Mouse (Mus musculus) central nervous system, embryonic 11.5 days (tissue): ENCODE results near the gene Zbtb26. TPM values are rescaled to one million over a fixed set of nuclear protein-coding genes. Genes with fewer than 3 reads are reported as not detected.

Experiments used
- polyA plus RNA-seq: library from polyadenylated mRNA; depleted of rRNA; stranded (reverse); fragments of >200 nt; gene quantifications from 2 replicates; pipeline ENCODE4 v1.2.3, GENCODE M21; 2012; rRNA removed

The Zbtb26 gene
- polyA plus RNA-seq, result 8.9 and 14.4 TPM in 2 replicates

DNA sequence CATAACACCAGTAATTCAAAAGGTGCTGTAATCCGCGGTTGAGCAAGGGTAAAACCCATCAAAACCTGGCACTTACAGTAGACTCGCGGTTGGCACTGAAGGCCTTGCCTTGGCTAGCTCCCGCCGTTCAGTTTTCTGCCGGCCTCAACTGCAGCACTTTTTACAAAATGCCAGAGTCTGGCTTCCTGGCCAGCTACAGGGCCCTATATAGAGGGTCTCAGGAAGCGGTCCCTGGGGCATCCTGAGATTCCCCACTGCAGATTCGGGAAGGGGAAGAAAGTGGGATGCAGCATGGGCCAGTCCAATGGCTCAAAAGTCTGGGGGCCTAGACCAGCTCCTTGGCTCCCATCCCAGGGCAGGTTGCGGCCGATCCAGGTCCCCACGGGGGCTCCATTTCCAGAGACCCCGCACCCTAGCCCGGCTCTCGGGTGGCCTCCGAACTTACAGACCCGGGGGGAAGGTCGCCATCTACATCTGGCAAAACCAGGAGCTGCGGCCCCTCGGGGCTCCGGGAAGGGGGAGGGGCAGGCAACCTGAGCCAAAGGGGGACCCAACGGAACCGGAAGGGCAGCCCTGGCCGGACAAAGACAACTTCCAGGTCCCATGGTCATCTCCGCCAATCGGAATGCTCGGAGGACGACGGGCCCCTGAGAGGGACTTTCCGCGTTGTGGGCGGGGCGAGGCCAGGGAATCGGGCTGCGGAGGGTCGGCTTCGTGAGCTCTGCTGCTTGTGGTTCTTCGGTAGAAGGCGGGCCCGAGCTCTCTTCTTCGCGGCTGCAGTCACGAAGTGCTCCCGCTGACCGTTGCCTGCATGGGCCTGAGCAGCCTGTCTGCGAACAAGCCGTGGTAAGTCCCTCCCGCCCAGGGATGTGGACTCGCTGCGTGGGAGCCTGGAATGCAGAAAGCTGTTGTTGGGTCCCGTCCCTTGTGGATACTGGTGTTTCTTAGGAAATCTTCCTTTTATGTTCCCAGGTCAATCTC, at the start of gene Zbtb26, which contains the start of the genes Zbtb6 and Rabgap1:
Gene Zbtb26 (minus strand): TSS at position 525 of the 981 bp plus-strand sequence.
Gene Zbtb6 (minus strand): TSS at position 561 of the 981 bp plus-strand sequence.
Gene Rabgap1 (plus strand): TSS at position 669 of the 981 bp plus-strand sequence.

DNA sequence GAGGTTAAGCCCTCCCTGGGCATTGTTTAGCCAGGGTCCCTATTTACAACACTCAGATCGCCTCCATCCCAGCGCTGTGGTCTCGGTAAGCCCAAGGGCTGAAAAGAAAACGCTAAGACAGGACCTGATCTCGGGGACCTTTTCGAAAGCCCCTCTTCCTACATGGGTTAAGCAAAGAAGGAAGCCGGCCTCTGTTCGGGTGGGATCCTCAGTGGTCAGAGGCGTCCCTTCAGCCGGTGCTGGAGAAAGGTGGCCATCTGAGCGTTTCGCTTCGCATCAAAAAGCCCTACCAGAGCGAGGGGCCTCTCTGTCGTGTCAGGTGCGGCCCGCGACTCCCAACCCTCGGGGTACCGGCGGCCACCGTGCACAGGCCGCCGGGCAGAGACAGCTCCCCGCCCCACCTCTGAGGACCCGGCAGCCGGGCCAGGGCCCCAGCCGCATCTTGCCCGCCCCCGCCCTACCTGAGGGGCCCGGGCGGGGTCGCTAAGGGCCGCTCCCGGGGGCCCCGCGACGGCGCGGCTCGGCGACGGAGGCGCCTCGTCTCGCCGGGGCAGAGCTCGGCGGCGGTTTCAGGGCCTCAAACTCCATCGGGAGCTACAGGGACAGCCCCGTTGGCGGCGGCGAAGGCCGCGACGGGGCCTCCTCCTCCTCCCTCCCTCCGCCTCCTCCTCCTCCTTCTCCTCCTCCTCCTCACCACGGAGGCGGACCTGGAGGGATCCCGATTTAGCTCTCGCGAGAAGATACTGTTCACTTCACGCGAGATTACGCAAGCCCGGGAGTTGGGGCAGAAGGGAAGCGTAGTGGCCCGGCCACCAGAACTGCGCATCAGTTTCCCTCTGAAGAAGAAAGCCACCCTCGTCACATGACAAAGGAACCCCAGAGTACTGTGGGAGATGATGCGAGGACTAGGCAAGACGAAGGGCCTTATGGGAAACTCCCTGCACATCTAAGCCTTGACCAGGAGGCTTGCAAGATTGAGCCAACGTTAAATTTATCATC, 20.3 kb downstream of the Zbtb26 start, which contains the start of gene Rc3h2:
Gene Rc3h2 (minus strand): TSS at position 598 of the 999 bp plus-strand sequence.

Other genes with a start within 250 kb of the Zbtb26 start
- gene Olfr366, start 231.6 kb downstream of the Zbtb26 start, polyA plus RNA-seq, result not detected in 2 replicates
- gene Olfr368, start 116.6 kb downstream of the Zbtb26 start, polyA plus RNA-seq, result not detected in 2 replicates
- 52.6 and 80.6 TPM in 2 replicates for gene Pdcl, start 83.8 kb downstream of the Zbtb26 start, polyA plus RNA-seq
- 16.1 and 31.4 TPM in 2 replicates for gene Rc3h2, start 20.2 kb downstream of the Zbtb26 start, polyA plus RNA-seq
- 8.0 and 12.5 TPM in 2 replicates for gene Zbtb6, start within 50 bp of the Zbtb26 start, polyA plus RNA-seq
- gene Rabgap1, start 144 bp upstream of the Zbtb26 start, polyA plus RNA-seq, result 48.6 and 61.7 TPM in 2 replicates
- 0.64 and 1.1 TPM in 2 replicates for gene Gpr21, start 73.2 kb upstream of the Zbtb26 start, polyA plus RNA-seq